Mouse (Mus musculus) erythroblast, embryonic 14.5 days (primary cell): ENCODE measurements around the gene Dhx32.

ENCODE experiments used
- GATA1 ChIP-seq: IDR thresholded peaks from 2 replicates; pipeline ENCODE4 v1.6.1; 2012; ENCODE audit warnings: low read length, inconsistent platforms, mixed read lengths
- TAL1 ChIP-seq: IDR thresholded peaks from 3 replicates; pipeline ENCODE4 v1.6.1; 2012; ENCODE audit warnings: low read length, inconsistent platforms, mixed read lengths

DNA sequence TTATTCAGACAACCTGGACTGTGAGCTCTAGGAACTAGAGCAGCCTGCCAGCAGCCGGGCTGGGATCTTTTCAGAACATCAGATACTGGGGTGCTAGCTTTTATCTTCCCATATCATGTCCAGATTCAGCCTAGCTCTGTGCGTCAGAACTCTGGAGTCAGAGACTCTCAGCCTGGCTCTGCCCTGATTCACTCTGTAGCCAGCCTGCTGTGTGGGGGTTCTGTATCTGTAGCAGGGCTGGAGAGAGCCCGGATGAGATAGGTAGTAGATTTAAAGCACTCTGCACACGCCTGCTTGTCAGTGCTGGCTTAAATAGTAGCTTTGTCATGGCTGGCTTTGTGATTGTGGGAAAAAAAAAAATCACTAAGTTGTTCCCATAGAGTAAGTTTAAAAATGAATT, 46.0 kb upstream of the Dhx32 start:
- TF ChIP-seq GATA1 = no peak
- no peak for TF ChIP-seq TAL1
